Comparison of ENCODE assay signal across 8 mouse cellular contexts in the genomic region with DNA sequence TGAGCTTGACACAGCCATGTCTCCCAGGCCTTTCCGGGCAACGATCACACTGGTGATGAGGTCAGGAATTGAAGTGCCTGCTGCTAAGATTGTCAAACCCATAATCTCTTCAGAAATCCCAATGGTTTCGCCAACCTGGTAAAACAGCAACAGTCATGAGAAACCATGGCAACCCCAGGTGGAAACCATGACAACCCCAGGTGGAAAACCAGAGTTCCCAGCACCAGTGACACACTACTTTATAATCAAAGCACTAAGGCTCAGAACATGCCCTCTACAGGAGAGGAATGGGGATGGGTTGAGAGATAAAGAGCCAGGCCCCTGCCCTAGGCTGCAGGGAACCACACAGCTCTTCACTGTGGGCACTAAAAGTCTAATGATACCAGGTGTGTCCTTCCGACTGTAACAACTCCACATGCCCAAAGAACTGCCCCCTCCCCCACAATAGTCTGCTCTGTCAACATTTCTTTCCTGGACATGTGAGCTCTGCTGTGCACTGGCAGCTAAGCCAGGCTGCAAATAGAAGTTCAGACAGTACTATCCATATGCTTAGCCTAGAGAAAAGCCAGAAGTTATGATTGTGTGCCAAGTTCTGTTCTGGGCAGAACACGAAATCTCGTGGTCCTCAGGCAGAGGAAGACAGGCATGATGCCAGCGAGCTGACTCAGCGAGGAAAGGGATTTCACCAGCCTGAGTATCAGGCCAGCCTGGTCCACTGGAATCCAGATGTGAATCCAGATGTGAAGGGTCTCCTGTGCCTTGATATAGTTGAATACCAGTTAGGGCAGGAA. TPM values are rescaled to one million over a fixed set of nuclear protein-coding genes. Genes with fewer than 3 reads are reported as not detected.
DNase-seq lines count a peak whose midpoint lies in the region; ATAC-seq and TF ChIP-seq lines count a peak whose summit lies in the region.

No protein-coding gene starts in this region.

- TF ChIP-seq CTCF in gastrocnemius, adult 2 months (IDR thresholded peaks at IDR 0.05): no peak

- no peak overlapping the region for H3K4me3 ChIP-seq in gastrocnemius, adult 2 months
- H3K4me3 ChIP-seq in embryonic facial prominence, embryonic 14.5 days (ENCODE audit: low read depth, low read length): no peak overlapping the region
- H3K4me3 ChIP-seq in limb, embryonic 15.5 days: no peak overlapping the region

- H3K36me3 ChIP-seq in embryonic facial prominence, embryonic 14.5 days (ENCODE audit: control insufficient read depth, insufficient read depth, low read length): no peaks in the 10 kb centered on the region
- H3K36me3 ChIP-seq in limb, embryonic 15.5 days: no peaks in the 10 kb centered on the region

- intact Hi-C loops in gastrocnemius, adult 2 months (cut with DNase I): no loop called here
- intact Hi-C loops in heart, postnatal 36 days (cut with DNase I): no loop called here

- ATAC-seq in embryonic facial prominence, embryonic 14.5 days (ENCODE audit: low read depth): peak; percentile 53; the same call in 1 of the 2 replicates
- ATAC-seq in limb, embryonic 15.5 days (ENCODE audit: insufficient number of reproducible peaks, low FRiP score, low TSS enrichment, low read depth): peak; percentile 56; the same call in 1 of the 2 replicates
- ATAC-seq in inflammation-experienced regulatory T-cells, adult 6 months: no peak

- DNase-seq in gastrocnemius, adult 2 months: peak; percentile 50
- no peak for DNase-seq in gastrocnemius, adult 8-10 months (ENCODE audit: low spot score in 2 of 2)
- DNase-seq in MN1 (ENCODE audit: low spot score): peak; percentile 95
- DNase-seq in embryonic facial prominence, embryonic 14.5 days (ENCODE audit: low spot score): peak; percentile 81
- DNase-seq in heart, postnatal 36 days: peak; percentile 62 to 72
- no peak for DNase-seq in thymus, postnatal 4 days

- no peaks in the 10 kb centered on the region for H3K9me3 ChIP-seq in embryonic facial prominence, embryonic 14.5 days (ENCODE audit: control insufficient read depth, low read length)
- no peaks in the 10 kb centered on the region for H3K9me3 ChIP-seq in limb, embryonic 15.5 days

- no peak overlapping the region for H3K9ac ChIP-seq in embryonic facial prominence, embryonic 14.5 days (ENCODE audit: low read depth, low read length)
- H3K9ac ChIP-seq in limb, embryonic 15.5 days: no peak overlapping the region

- no peak overlapping the region for H3K4me2 ChIP-seq in embryonic facial prominence, embryonic 14.5 days (ENCODE audit: low read depth, low read length)
- no peak overlapping the region for H3K4me2 ChIP-seq in limb, embryonic 15.5 days

- peaks cover 10% of the 10 kb centered on the region for H3K4me1 ChIP-seq in embryonic facial prominence, embryonic 14.5 days (ENCODE audit: control insufficient read depth, insufficient read depth, low read length)
- H3K4me1 ChIP-seq in limb, embryonic 15.5 days: peaks cover 11% of the 10 kb centered on the region

- no peaks in the 10 kb centered on the region for H3K27me3 ChIP-seq in embryonic facial prominence, embryonic 14.5 days (replicated peaks; ENCODE audit: control insufficient read depth, insufficient read depth, low read length)
- H3K27me3 ChIP-seq in limb, embryonic 15.5 days: no peaks in the 10 kb centered on the region

- no peak overlapping the region for H3K27ac ChIP-seq in gastrocnemius, adult 2 months
- H3K27ac ChIP-seq in embryonic facial prominence, embryonic 14.5 days (replicated peaks; ENCODE audit: low read depth, low read length): peak overlapping the region; percentile 46
- H3K27ac ChIP-seq in limb, embryonic 15.5 days: peak overlapping the region; percentile 58; the same call in 1 of the 2 replicates

- 65% methylated on average over 8 of the region's 8 CpGs for WGBS in embryonic facial prominence, embryonic 14.5 days
- WGBS in limb, embryonic 15.5 days: 54% methylated on average over 8 of the region's 8 CpGs

RNA-seq across cellular contexts. Expression of gene Slc24a1, which starts 25.0 kb away (rescaled TPM):
- not detected for total RNA-seq in gastrocnemius, adult 2 months (2021)
- total RNA-seq in gastrocnemius, adult 8-10 months (2022): not detected
- polyA plus RNA-seq in embryonic facial prominence, embryonic 14.5 days (2014; fragmentation: Nextera tagmentation; extraction: Ambion mirVana): 0.09 TPM in 1 of 2 replicates, not detected in the other
- under 1 TPM; 0.14 to 0.22 TPM for total RNA-seq in heart, postnatal 36 days (2021)
- 0.10 TPM in 1 of 2 replicates, not detected in the other for polyA plus RNA-seq in limb, embryonic 15.5 days (2015; fragmentation: Nextera tagmentation; extraction: Ambion mirVana)
- under 1 TPM; 0.07 to 0.20 (median 0.17) TPM for polyA plus RNA-seq in inflammation-experienced regulatory T-cells, adult 6 months (2017; shearing (Covaris generic))

RNA-seq across cellular contexts. Expression of gene Ints14, which starts 34.3 kb away (rescaled TPM):
- total RNA-seq in gastrocnemius, adult 2 months (2021): 10 to 100 TPM; 16.9 to 17.5 TPM
- total RNA-seq in gastrocnemius, adult 8-10 months (2022): 10 to 100 TPM; 13.0 to 17.5 (median 16.1) TPM
- 44.3 and 53.2 TPM in 2 replicates for polyA plus RNA-seq in embryonic facial prominence, embryonic 14.5 days (2014; fragmentation: Nextera tagmentation; extraction: Ambion mirVana)
- total RNA-seq in heart, postnatal 36 days (2021): 10 to 100 TPM; 15.9 to 16.0 TPM
- polyA plus RNA-seq in limb, embryonic 15.5 days (2015; fragmentation: Nextera tagmentation; extraction: Ambion mirVana): 43.2 and 43.9 TPM in 2 replicates
- 10 to 100 TPM; 34.8 to 38.2 (median 36.5) TPM for polyA plus RNA-seq in inflammation-experienced regulatory T-cells, adult 6 months (2017; shearing (Covaris generic))

Comparison
In these comparisons a context has a peak if more than half of its experiments do, and no peak if none do; other contexts are left out.
1. DNase-seq: peak in gastrocnemius, adult 2 months (single experiment), MN1 (single experiment), embryonic facial prominence, embryonic 14.5 days (single experiment) and heart, postnatal 36 days (2 of 2); none in gastrocnemius, adult 8-10 months (0 of 2) and thymus, postnatal 4 days (single experiment).